Mouse (Mus musculus): Measurements from ENCODE around the gene Fggy. TPM values are rescaled to one million over a fixed set of nuclear protein-coding genes. Genes with fewer than 3 reads are reported as not detected.

The Fggy gene
- polyA plus RNA-seq, 1 experiment from 2014 or later = 15.7 TPM

DNA sequence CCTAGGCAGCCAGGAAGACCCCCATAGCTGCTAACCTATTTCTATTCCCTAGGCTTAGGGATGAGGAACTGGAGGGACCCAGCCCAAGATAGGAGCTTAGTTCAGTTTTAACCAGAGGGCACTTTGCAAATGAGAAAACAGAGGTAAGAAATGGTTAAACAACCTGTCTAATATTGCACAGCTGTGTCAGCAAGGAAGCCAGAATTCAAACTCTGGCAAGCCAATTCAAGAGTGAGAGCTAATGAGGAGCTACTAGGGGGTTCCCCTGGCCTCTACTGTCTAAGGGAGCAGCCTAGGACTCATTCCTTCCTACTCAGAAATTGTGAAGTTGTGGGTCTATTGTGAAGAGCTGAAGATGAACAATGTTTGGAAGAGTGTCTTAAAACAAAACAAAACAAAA, 289.9 kb downstream of the Fggy start:
- no peak overlapping the region for H3K27ac ChIP-seq
- H3K36me3 ChIP-seq (ENCODE audit: inconsistent target) = no peaks in the 10 kb centered on the region
- H3K79me2 ChIP-seq (ENCODE audit: inconsistent target) = no peaks in the 10 kb centered on the region
- H3K4me3 ChIP-seq (ENCODE audit: inconsistent target) = no peak overlapping the region

DNA sequence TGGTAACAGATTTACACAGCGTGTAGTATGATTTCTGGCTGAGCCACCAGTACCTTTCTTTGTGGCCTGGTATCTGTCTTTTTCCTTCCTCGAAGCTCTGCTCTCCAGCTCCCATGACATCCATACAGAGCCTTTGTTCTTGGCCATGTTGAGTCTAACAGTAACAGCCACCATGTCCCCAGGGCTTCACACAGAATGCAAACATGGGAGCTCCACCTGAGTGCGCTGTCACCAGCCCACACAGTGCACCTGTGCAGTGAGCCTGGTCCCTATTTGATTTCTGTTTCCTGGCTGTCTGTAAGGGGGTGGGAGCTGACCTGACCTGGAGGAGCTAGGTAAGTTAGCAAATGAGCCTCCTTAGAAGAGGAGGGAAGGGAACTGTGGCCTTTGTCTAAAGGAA, 290.4 kb downstream of the Fggy start:
- peak overlapping the region; percentile 7; the same call in 1 of the 2 replicates for H3K27ac ChIP-seq
- no peaks in the 10 kb centered on the region for H3K36me3 ChIP-seq (ENCODE audit: inconsistent target)
- H3K79me2 ChIP-seq (ENCODE audit: inconsistent target) = no peaks in the 10 kb centered on the region
- no peak overlapping the region for H3K4me3 ChIP-seq (ENCODE audit: inconsistent target)
- WGBS (ENCODE audit: missing documents) = 96% methylated on average over 3 of the region's 3 CpGs

DNA sequence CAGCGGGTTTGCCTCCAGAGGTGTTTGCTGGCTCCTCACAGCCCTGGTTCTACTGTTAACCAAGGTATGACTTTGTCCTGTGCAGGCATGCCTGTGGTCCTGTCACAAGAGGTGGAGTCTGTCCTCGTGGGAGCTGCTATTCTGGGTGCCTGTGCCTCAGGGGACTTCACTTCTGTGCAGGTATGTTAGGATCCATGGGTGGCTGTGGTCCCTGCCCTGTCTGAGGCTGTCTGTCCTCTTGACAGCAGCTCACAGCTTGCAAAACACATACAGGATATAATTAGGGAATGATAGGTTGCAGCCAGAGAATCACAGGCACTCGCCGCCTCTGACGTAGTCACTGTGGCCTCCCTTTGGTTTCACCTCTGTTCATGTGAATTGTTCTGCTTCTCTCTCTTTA, 292.2 kb downstream of the Fggy start:
- H3K27ac ChIP-seq = peak overlapping the region; percentile 97
- no peak overlapping the region for H3K4me3 ChIP-seq (ENCODE audit: inconsistent target)
- no peaks in the 10 kb centered on the region for H3K79me2 ChIP-seq (ENCODE audit: inconsistent target)
- 22% methylated on average over 5 of the region's 5 CpGs for WGBS (ENCODE audit: missing documents)
- no peaks in the 10 kb centered on the region for H3K36me3 ChIP-seq (ENCODE audit: inconsistent target)

DNA sequence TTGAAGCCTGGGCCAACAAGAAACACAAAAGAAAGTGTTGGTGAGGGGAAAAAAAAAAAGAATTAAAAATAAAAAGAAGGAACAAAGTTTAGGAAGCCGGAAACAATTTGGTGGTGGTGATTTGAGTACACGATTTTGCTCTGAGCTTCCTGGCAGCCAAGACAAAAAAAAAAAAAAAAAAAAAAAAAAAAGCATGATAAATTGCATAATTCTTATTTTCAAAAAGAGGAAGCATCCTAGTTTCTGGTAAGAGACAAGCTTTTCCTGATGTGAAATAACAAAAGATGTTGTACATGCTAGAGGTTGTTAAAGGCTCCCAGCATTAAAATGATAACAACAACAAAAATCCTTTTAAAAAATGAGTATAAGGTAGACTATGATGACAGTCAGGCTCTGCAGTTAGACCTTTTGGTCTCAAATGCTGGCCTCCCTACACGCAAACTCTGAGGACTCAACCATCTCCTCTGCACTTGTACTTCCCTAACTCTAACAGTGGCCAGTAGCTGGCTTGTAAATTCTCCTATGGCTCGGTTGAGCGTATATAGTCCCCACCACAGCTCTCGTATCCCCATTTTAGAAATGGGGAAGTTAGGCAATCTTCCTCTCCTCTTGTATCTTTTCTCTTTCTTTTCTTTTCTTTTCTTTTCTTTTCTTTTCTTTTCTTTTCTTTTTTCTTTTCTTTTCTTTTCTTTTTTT, 292.9 kb downstream of the Fggy start:
- H3K36me3 ChIP-seq (ENCODE audit: inconsistent target) = no peaks in the 10 kb centered on the region
- no peak overlapping the region for H3K4me3 ChIP-seq (ENCODE audit: inconsistent target)
- H3K79me2 ChIP-seq (ENCODE audit: inconsistent target) = no peaks in the 10 kb centered on the region
- 0% methylated on average over 4 of the region's 6 CpGs for WGBS (ENCODE audit: missing documents)
- peak overlapping the region; percentile 97 for H3K27ac ChIP-seq

DNA sequence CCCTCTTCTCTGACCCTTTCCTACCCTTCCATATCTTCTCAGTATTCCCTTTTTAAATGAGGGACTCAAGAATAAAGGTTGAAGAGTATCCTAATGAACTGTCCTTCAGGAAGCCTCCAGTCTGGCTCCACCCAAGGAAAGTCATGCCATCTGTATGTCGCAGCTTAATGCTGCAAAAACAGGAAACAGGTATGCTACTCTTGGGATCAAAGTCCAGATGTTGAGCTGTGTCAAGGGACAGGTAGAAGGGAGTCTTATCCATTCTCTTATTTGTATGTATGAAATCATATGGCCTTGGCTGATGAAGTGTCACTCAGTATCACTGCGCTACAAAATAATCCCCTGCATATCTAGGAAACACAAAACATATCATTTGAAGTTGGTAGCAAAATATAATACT, 294.9 kb downstream of the Fggy start:
- Histone ChIP-seq H3K27ac (peak overlapping the region; percentile 97), H3K36me3 (ENCODE audit: inconsistent target) (no peaks in the 10 kb centered on the region), H3K4me3 (ENCODE audit: inconsistent target) (no peak overlapping the region), H3K79me2 (ENCODE audit: inconsistent target) (no peaks in the 10 kb centered on the region)
- WGBS (ENCODE audit: missing documents) = 89% methylated on average over 2 of the region's 2 CpGs

DNA sequence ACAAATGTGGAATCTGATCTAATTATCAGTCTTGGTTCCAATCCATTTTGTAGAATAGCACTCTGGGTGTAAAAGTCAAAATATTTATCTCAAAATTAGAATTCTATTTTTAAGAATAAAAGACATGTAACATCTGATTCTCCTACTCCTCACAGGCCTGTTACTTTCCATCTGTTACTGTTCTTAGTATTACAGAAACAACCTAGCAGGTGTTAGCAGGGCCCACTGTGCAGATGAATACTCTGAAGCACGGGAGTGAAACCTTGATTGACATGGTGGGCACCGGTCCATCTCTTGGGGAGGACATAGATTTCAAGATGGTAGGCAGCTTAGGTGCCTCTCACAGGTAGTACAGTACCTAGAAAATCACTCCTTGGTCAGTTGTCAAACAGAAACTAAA, 298.7 kb downstream of the Fggy start:
- no peak overlapping the region for H3K4me3 ChIP-seq (ENCODE audit: inconsistent target)
- WGBS (ENCODE audit: missing documents) = 96% methylated on average over 2 of the region's 2 CpGs
- no peaks in the 10 kb centered on the region for H3K36me3 ChIP-seq (ENCODE audit: inconsistent target)

DNA sequence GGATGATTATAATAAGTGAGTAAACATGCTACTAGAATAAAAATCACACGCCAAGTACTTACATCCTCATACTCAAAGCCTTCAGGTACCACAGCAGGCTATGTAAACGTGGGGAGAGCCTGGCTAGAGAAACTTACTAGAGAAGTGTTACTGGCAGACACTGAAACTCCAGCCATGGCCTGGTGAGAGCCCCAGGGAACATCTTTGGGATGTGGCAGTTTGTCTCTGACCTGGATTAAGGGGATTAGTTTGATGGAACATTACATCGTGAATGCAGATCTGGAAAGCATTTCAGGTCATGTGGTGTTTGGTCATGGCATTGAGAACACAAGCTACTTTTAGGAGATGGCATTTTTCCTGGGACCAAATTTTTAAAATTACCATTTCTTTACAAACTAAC, 303.3 kb downstream of the Fggy start:
- 78% methylated on average over 3 of the region's 3 CpGs for WGBS (ENCODE audit: missing documents)
- H3K27ac ChIP-seq = no peak overlapping the region
- no peaks in the 10 kb centered on the region for H3K36me3 ChIP-seq (ENCODE audit: inconsistent target)
- no peak overlapping the region for H3K4me3 ChIP-seq (ENCODE audit: inconsistent target)
- no peaks in the 10 kb centered on the region for H3K79me2 ChIP-seq (ENCODE audit: inconsistent target)

More for the DNA sequence above, 298.7 kb downstream of the Fggy start:
- H3K79me2 ChIP-seq (ENCODE audit: inconsistent target) = no peaks in the 10 kb centered on the region
- H3K27ac ChIP-seq = no peak overlapping the region

DNA sequence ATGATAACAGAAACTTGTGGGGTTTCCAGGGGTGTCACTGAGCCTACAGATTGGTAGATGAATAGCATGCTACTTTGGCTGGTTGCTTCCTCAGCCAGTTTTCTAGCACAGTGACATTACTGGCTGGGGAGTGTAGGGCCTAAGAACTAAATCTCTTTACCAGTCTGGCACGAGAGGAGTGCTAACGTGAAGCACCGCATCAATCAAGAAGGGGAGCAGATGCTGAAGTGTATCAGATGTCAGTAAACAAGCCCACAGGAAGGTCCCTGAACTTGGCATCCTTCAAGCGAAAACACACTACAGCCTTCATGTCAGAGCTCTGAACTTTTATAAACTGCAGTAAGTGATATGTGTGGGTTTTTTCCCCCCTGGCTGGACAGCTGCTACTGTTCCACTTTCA, 303.8 kb downstream of the Fggy start:
- Histone ChIP-seq H3K79me2 (ENCODE audit: inconsistent target) (no peaks in the 10 kb centered on the region), H3K4me3 (ENCODE audit: inconsistent target) (no peak overlapping the region), H3K27ac (no peak overlapping the region), H3K36me3 (ENCODE audit: inconsistent target) (no peaks in the 10 kb centered on the region)
- 92% methylated on average over 4 of the region's 4 CpGs for WGBS (ENCODE audit: missing documents)

DNA sequence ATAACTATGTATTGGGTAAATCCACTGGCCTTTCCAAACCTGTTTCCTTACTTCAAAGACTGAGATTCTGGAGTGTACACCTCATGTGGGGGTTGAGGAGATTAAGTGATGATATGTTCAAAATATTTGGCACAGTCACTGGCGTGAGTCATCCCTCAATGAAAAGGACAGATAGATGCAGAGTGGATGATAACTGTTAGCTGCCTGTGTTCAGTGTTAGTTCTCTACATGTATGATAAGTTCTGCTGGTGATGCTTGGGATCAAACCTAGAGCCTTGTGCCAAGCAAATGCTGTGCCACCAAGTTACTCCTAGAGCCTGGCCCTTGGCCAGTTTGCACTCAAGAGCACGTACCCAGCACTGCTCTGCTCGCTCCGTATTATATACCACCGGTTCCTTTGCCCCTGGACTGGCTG, 304.4 kb downstream of the Fggy start:
- no peak overlapping the region for H3K27ac ChIP-seq
- no peaks in the 10 kb centered on the region for H3K79me2 ChIP-seq (ENCODE audit: inconsistent target)
- WGBS (ENCODE audit: missing documents) = 100% methylated on average over 5 of the region's 5 CpGs
- H3K4me3 ChIP-seq (ENCODE audit: inconsistent target) = no peak overlapping the region
- H3K36me3 ChIP-seq (ENCODE audit: inconsistent target) = no peaks in the 10 kb centered on the region

DNA sequence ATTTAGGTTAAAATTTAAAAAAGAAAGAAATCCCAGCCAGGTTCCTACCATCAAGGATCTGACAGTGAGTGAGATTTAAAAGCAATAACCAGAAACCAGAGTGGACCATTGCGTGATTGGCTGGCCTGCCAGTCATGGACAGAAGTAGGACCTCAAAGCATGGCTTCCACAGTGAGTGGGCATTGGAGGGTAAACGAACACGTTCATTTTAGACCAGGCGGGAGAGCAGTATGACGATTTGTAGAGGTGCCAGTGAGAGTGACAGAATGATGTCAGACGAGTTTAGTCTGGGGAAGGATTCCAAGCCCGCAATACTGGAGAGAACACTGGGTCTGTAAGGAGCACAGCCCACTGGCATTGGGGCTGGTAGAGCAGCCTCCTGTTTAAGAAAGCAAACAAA, 305.0 kb downstream of the Fggy start:
- WGBS (ENCODE audit: missing documents) = 92% methylated on average over 7 of the region's 7 CpGs
- no peaks in the 10 kb centered on the region for H3K36me3 ChIP-seq (ENCODE audit: inconsistent target)
- H3K4me3 ChIP-seq (ENCODE audit: inconsistent target) = no peak overlapping the region
- no peak overlapping the region for H3K27ac ChIP-seq
- H3K79me2 ChIP-seq (ENCODE audit: inconsistent target) = no peaks in the 10 kb centered on the region

DNA sequence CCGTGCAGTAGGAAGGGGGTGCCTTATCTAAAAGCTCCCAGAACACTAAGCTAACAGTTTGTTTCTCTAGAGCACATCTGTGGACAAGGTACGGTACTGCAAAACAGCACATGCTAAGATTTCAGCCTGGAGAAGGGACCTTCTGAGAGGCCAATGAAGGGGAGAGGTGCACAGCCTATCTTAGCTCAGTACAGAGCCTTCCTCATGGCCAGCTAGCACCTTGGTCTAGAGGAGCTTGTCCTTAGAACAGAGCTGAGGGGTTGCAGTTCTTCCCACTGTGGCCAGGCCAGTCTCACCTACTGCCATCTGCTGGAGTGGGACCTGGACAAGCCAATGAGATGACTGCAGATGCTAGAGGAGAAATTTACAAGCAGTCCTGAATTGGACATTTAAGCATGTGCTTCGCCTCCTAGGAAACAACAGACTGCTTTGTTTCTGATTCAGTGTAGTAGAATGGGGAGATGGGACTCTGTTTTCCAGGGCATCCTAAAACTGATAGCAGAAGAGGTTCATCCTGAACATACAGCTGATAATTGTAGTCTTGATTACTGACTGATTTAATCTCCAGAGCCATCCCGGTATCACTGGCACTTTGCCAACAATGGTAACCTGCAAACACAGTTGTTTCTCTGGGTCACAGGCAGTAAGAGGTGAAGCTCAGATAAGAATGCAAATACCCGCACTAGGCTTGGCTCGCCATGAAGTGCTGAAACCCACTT, 305.6 kb downstream of the Fggy start:
- Histone ChIP-seq H3K79me2 (ENCODE audit: inconsistent target) (no peaks in the 10 kb centered on the region), H3K27ac (no peak overlapping the region)
- 84% methylated on average over 6 of the region's 6 CpGs for WGBS (ENCODE audit: missing documents)

DNA sequence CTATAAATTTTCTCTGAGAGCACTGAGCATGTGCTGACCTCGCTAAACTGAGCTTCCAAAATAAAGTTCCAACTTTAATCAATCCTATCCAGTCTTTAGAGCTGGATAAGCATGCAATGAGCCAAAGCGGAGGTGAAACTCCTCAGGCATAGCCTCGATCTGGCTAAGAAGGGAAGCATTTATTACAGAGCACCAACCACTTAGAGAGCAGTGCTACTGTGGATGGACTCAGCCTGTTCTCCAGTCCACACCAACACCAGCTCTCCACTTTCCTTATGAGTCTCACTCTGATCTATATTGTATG, 306.1 kb downstream of the Fggy start:
- no peaks in the 10 kb centered on the region for H3K79me2 ChIP-seq (ENCODE audit: inconsistent target)
- 94% methylated on average over 3 of the region's 3 CpGs for WGBS (ENCODE audit: missing documents)
- H3K4me3 ChIP-seq (ENCODE audit: inconsistent target) = no peak overlapping the region
- no peaks in the 10 kb centered on the region for H3K36me3 ChIP-seq (ENCODE audit: inconsistent target)
- H3K27ac ChIP-seq = no peak overlapping the region

More for the DNA sequence above, 305.6 kb downstream of the Fggy start:
- Histone ChIP-seq H3K4me3 (ENCODE audit: inconsistent target) (no peak overlapping the region), H3K36me3 (ENCODE audit: inconsistent target) (no peaks in the 10 kb centered on the region)

DNA sequence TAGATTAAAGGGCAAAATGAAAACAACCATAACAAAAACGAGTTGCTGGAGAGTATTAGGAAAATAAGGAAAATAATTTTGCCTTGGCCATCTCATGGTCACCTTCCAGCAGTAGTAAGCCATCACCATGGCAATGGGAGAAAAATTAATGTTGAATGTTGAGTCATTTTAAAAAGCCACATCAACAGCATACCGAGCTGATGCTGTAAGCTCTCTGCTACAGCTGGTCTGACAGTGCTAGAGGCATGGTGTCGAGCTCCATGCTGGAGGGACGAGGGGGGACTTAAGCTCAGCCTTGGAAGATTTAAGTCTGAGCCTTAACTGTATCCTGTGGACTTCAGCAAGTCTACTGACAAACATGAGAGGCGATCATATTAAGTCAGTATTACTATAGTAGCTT, 307.9 kb downstream of the Fggy start:
- Histone ChIP-seq H3K27ac (no peak overlapping the region), H3K79me2 (ENCODE audit: inconsistent target) (no peaks in the 10 kb centered on the region), H3K36me3 (ENCODE audit: inconsistent target) (no peaks in the 10 kb centered on the region), H3K4me3 (ENCODE audit: inconsistent target) (no peak overlapping the region)
- WGBS (ENCODE audit: missing documents) = 94% methylated on average over 5 of the region's 5 CpGs

DNA sequence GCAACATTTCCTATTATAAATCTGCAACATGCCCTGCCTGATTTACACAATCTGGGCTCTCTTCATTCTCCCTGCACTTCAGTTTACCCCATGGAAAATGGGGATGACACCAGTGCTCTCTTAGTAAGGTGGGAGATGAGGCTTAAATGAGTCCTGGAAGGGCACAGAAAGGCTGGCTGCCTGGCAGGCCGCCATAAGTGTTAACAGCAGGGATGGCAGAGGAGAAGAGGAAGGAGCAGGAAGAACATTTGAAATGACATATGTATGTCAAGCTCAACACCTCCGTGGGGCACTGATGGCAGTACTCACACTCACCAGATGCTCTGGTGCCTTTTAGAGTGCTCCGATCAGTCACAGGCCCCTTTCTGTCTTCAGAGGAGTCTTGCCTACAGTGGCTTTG, 308.6 kb downstream of the Fggy start:
- H3K4me3 ChIP-seq (ENCODE audit: inconsistent target) = no peak overlapping the region
- no peak overlapping the region for H3K27ac ChIP-seq
- H3K36me3 ChIP-seq (ENCODE audit: inconsistent target) = no peaks in the 10 kb centered on the region
- WGBS (ENCODE audit: missing documents) = 90% methylated on average over 3 of the region's 3 CpGs
- H3K79me2 ChIP-seq (ENCODE audit: inconsistent target) = no peaks in the 10 kb centered on the region

DNA sequence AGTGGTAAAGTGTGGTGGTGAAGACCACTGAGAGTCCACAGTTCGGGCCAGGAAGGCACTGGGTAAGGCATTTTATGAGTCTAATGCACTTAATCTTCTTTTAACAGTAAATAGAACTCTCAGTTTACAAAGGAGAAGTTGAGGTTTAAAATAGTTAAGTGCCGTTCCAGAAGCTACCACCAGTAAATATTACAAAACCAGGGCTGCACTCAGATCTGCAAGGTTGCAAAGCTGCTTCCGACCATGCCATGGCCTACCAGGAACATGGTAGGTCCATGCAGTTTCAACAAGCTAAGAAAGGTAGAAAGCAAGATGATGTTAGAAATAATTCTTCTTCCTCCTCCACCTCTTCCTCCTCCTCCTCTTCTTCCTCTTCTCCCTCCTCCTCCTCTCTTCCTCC, 309.8 kb downstream of the Fggy start:
- peak overlapping the region; percentile 69 for H3K27ac ChIP-seq

DNA sequence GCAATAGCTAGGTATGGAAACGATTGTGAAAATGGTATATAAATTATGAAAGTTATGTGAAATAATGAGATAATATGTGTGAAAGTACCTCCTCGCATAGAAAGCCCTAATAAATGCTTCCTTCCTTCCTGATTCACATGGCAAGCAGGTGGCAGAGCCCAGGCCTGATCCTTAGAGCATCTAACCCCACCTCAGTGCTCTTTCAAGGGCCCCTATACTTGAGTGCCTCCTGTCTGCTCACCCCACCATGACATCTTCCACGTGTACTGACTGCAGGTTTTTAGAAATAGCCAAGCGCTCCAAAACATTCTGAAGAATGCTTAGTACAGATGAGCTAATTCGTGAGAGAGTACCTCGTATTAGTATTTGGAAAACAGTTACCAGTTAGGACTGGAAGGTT, 311.0 kb downstream of the Fggy start:
- no peak overlapping the region for H3K27ac ChIP-seq
- WGBS (ENCODE audit: missing documents) = 86% methylated on average over 6 of the region's 6 CpGs
- H3K4me3 ChIP-seq (ENCODE audit: inconsistent target) = no peak overlapping the region
- no peaks in the 10 kb centered on the region for H3K36me3 ChIP-seq (ENCODE audit: inconsistent target)
- no peaks in the 10 kb centered on the region for H3K79me2 ChIP-seq (ENCODE audit: inconsistent target)

More for the DNA sequence above, 309.8 kb downstream of the Fggy start:
- Histone ChIP-seq H3K79me2 (ENCODE audit: inconsistent target) (no peaks in the 10 kb centered on the region), H3K36me3 (ENCODE audit: inconsistent target) (no peaks in the 10 kb centered on the region), H3K4me3 (ENCODE audit: inconsistent target) (no peak overlapping the region)
- WGBS (ENCODE audit: missing documents) = 16% methylated on average over 3 of the region's 3 CpGs
